Mouse (Mus musculus) limb, embryonic 12.5 days (tissue): ENCODE data around the gene Nabp1. TPM values are rescaled to one million over a fixed set of nuclear protein-coding genes. Genes with fewer than 3 reads are reported as not detected.

Experiments
- ATAC-seq: fragments of 200-750 bp; cut with Nextera tagmentation; 2 replicates; pipeline ENCODE4 v1.8.0; 2017; ENCODE audit warnings: low read depth, moderate TSS enrichment; ENCODE audit not compliant: insufficient number of reproducible peaks, insufficient read depth, low FRiP score, low TSS enrichment
- H3K27ac ChIP-seq: fragments of 300-500 bp; sonication (generic); 2 replicates; pipeline ENCODE4 v1.5.1; 2016; ENCODE audit warnings: mild to moderate bottlenecking, moderate library complexity
- H3K27me3 ChIP-seq: fragments of 300-500 bp; sonication (generic); 2 replicates; pipeline ENCODE4 v1.6.1; 2016; ENCODE audit warnings: mild to moderate bottlenecking, moderate library complexity
- H3K36me3 ChIP-seq: fragments of 300-500 bp; sonication (generic); 2 replicates; pipeline ENCODE4 v1.6.1; 2016; ENCODE audit warnings: mild to moderate bottlenecking, moderate library complexity
- H3K4me1 ChIP-seq: fragments of 300-500 bp; sonication (generic); replicated peaks from 2 replicates; pipeline ENCODE4 v1.6.1; 2016
- H3K4me2 ChIP-seq: fragments of 300-500 bp; sonication (generic); 2 replicates; pipeline ENCODE4 v1.6.1; 2016; ENCODE audit warnings: mild to moderate bottlenecking, moderate library complexity
- H3K4me3 ChIP-seq: fragments of 300-500 bp; sonication (generic); replicated peaks from 2 replicates; pipeline ENCODE4 v1.5.1; 2016; ENCODE audit warnings: mild to moderate bottlenecking
- H3K9ac ChIP-seq: fragments of 300-500 bp; sonication (generic); replicated peaks from 2 replicates; pipeline ENCODE4 v1.6.1; 2016; ENCODE audit warnings: mild to moderate bottlenecking, moderate library complexity
- H3K9me3 ChIP-seq: fragments of 300-500 bp; sonication (generic); 2 replicates; pipeline ENCODE4 v1.6.1; 2016; ENCODE audit warnings: mild to moderate bottlenecking, moderate library complexity
- WGBS: fragments of 180-500 bp; shearing (Covaris S2); methylation state at CpG from one replicate; pipeline ENCODE4 v1.1.7; 2016; 5-methylcytosine and 5-hydroxymethylcytosine counted together
- polyA plus RNA-seq: library from polyadenylated mRNA; unstranded; fragments of >200 nt; fragmentation: Nextera tagmentation; extraction: Ambion mirVana; gene quantifications from 2 replicates; pipeline ENCODE4 v1.2.1, GENCODE M21; 2016

Nabp1 gene
- 5.1 and 6.0 TPM in 2 replicates for polyA plus RNA-seq

- ATAC-seq, result peak; percentile 100
- H3K4me2 ChIP-seq, result peak within 1 kb of the TSS; percentile 96
- peak within 1 kb of the TSS; percentile 64 for H3K4me3 ChIP-seq
- peak within 1 kb of the TSS; percentile 74 for H3K9ac ChIP-seq
- under 1% methylated on average over 51 of the region's 51 CpGs for WGBS
- peak within 1 kb of the TSS; percentile 74 for H3K27ac ChIP-seq
- no peaks in the 10 kb centered on the region for H3K9me3 ChIP-seq
- peaks cover 5% of the 10 kb centered on the region; the same call in 1 of the 2 replicates for H3K27me3 ChIP-seq
- no peaks in the 10 kb centered on the region; the same call in 1 of the 2 replicates for H3K4me1 ChIP-seq
- no peaks in the 10 kb centered on the region for H3K36me3 ChIP-seq
Measured at GRCm38 (mm10) chr1:51478262-51479026, at the start of gene Nabp1. Gene Nabp1, minus strand, starts transcription at chr1:51478425.

GRCm38 (mm10) chr1:51525563-51526265 lies 47.5 kb upstream of the Nabp1 start:
- H3K4me2 ChIP-seq, result no peak overlapping the region
- H3K27me3 ChIP-seq, result no peaks in the 10 kb centered on the region
- no peak overlapping the region for H3K27ac ChIP-seq
- peaks cover 7% of the 10 kb centered on the region for H3K4me1 ChIP-seq
- no peak overlapping the region for H3K4me3 ChIP-seq
- no peaks in the 10 kb centered on the region for H3K36me3 ChIP-seq
- ATAC-seq, result no peak
- no peak overlapping the region for H3K9ac ChIP-seq
- no peaks in the 10 kb centered on the region for H3K9me3 ChIP-seq
- WGBS, result 68% methylated on average over 1 of the region's 1 CpGs

DNA sequence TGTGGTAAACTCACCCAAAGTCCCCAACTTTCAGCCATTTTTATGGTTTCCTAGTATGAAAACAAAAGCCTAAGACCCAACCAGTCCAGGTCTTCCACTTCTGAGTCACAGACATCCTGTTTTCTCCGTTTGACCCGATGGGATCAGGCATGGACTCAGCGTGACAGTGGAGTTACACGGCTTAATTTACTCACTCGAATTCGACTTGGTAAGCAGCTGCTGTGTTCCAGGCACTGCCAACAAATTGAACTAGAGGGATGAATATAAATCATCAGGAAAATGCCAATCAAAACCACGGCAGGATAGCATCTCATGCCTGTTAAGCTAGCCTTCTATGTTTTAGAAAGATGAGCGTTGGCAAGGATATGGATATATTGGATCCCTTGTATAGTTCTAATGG lies 43.4 kb upstream of the Nabp1 start:
- WGBS, result 83% methylated on average over 8 of the region's 8 CpGs
- Histone ChIP-seq H3K9ac (no peak overlapping the region), H3K4me2 (no peak overlapping the region), H3K27me3 (no peaks in the 10 kb centered on the region), H3K9me3 (no peaks in the 10 kb centered on the region), H3K4me1 (no peaks in the 10 kb centered on the region), H3K36me3 (no peaks in the 10 kb centered on the region), H3K4me3 (no peak overlapping the region), H3K27ac (no peak overlapping the region)
- no peak for ATAC-seq

- no peak overlapping the region for H3K9ac ChIP-seq
- no peaks in the 10 kb centered on the region for H3K27me3 ChIP-seq
- no peak overlapping the region for H3K27ac ChIP-seq
- no peak overlapping the region for H3K4me2 ChIP-seq
- H3K4me1 ChIP-seq, result no peaks in the 10 kb centered on the region
- H3K36me3 ChIP-seq, result no peaks in the 10 kb centered on the region
- no peak overlapping the region for H3K4me3 ChIP-seq
- no peak for ATAC-seq
- WGBS, result 89% methylated on average over 5 of the region's 5 CpGs
- H3K9me3 ChIP-seq, result no peaks in the 10 kb centered on the region
Measured at GRCm38 (mm10) chr1:51520246-51520780, 42.1 kb upstream of the Nabp1 start.

GRCm38 (mm10) chr1:51519112-51519511 lies 40.9 kb upstream of the Nabp1 start:
- Histone ChIP-seq H3K27me3 (no peaks in the 10 kb centered on the region), H3K36me3 (no peaks in the 10 kb centered on the region), H3K4me1 (no peaks in the 10 kb centered on the region), H3K4me3 (no peak overlapping the region), H3K27ac (no peak overlapping the region), H3K9ac (no peak overlapping the region), H3K9me3 (no peaks in the 10 kb centered on the region), H3K4me2 (no peak overlapping the region)
- ATAC-seq, result no peak
- WGBS, result 84% methylated on average over 3 of the region's 3 CpGs

GRCm38 (mm10) chr1:51515625-51516024 lies 37.4 kb upstream of the Nabp1 start:
- H3K27me3 ChIP-seq, result no peaks in the 10 kb centered on the region
- no peaks in the 10 kb centered on the region for H3K4me1 ChIP-seq
- WGBS, result 70% methylated on average over 2 of the region's 2 CpGs
- H3K4me2 ChIP-seq, result no peak overlapping the region
- H3K4me3 ChIP-seq, result no peak overlapping the region
- no peak overlapping the region for H3K27ac ChIP-seq
- no peak for ATAC-seq
- H3K9me3 ChIP-seq, result no peaks in the 10 kb centered on the region
- H3K36me3 ChIP-seq, result no peaks in the 10 kb centered on the region
- no peak overlapping the region for H3K9ac ChIP-seq

DNA sequence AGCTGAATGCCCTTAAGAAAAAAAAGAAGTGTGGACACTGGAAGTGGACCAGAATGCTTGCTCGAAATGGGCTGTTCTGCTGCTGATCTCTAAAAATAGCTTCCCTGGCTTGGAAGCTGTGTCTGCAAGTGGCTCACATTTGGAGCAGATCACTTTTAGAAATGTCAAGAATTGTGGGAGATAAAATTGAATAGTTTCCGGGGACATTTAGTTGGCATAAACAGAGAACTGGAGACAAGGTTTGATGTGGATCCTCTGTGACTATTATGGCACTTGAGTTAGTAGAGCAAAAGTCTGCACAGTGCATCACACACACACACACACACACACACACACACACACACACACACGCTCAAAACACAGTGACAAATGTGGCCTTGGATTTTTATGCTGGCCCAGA lies 36.8 kb upstream of the Nabp1 start:
- H3K36me3 ChIP-seq, result no peaks in the 10 kb centered on the region
- H3K4me2 ChIP-seq, result no peak overlapping the region
- ATAC-seq, result no peak
- no peak overlapping the region for H3K27ac ChIP-seq
- WGBS, result 89% methylated on average over 3 of the region's 3 CpGs
- no peak overlapping the region for H3K4me3 ChIP-seq
- no peaks in the 10 kb centered on the region for H3K4me1 ChIP-seq
- no peaks in the 10 kb centered on the region for H3K27me3 ChIP-seq
- no peaks in the 10 kb centered on the region for H3K9me3 ChIP-seq
- H3K9ac ChIP-seq, result no peak overlapping the region

DNA sequence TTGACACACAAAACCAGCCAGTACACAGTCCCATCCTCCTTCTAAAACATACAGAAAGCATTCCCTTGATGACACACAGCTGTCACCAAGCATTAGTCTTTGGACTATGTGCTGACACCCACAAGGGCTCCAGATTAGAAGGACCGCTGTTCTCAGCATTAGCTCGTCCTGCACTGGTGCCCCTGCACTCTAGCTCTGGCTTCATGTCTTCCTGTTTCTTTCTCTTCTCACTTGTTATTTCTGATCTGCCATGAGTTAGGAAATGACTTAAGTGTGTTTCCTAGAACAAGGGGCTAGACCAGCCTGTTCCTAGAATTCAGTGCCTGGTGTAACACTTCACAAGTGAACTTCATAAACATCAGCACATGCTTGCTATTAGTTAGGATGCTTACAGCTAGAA lies 36.2 kb upstream of the Nabp1 start:
- no peak for ATAC-seq
- 79% methylated on average over 2 of the region's 2 CpGs for WGBS
- Histone ChIP-seq H3K27ac (no peak overlapping the region), H3K4me1 (no peaks in the 10 kb centered on the region), H3K4me3 (no peak overlapping the region), H3K36me3 (no peaks in the 10 kb centered on the region), H3K4me2 (no peak overlapping the region), H3K9me3 (no peaks in the 10 kb centered on the region), H3K27me3 (no peaks in the 10 kb centered on the region), H3K9ac (no peak overlapping the region)

GRCm38 (mm10) chr1:51513059-51513713 lies 35.0 kb upstream of the Nabp1 start:
- Histone ChIP-seq H3K9me3 (no peaks in the 10 kb centered on the region), H3K27ac (no peak overlapping the region), H3K36me3 (no peaks in the 10 kb centered on the region), H3K9ac (no peak overlapping the region), H3K4me1 (0 out of 2 replicates have a peak, but pooled peaks cover 3% of the 10 kb centered on the region), H3K4me3 (no peak overlapping the region), H3K27me3 (no peaks in the 10 kb centered on the region), H3K4me2 (no peak overlapping the region)
- WGBS, result 65% methylated on average over 7 of the region's 7 CpGs
- ATAC-seq, result no peak

GRCm38 (mm10) chr1:51512326-51512725 lies 34.1 kb upstream of the Nabp1 start:
- Histone ChIP-seq H3K36me3 (no peaks in the 10 kb centered on the region), H3K9ac (no peak overlapping the region), H3K4me1 (0 out of 2 replicates have a peak, but pooled peaks cover 3% of the 10 kb centered on the region), H3K4me3 (no peak overlapping the region), H3K4me2 (no peak overlapping the region), H3K9me3 (no peaks in the 10 kb centered on the region), H3K27ac (no peak overlapping the region), H3K27me3 (no peaks in the 10 kb centered on the region)
- 87% methylated on average over 2 of the region's 2 CpGs for WGBS
- no peak for ATAC-seq

DNA sequence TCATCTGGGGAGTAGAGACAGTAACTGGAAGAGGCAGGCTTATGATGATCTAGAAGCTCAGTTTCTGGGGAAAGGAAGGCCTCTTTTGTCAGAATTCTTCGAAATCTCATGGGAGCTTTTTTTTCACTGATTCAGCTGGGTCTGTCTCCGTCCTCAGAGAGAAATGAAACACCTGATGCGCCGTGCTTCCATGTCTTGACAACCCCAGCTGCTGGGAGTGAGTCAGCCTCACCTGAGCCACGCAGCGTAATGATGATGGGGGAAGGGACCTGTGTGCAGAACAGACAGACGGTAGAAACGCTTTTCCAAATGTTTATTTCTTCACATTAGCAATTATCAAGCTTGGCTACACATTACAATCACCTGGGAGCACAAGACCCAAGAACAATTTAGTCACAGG lies 31.6 kb upstream of the Nabp1 start:
- ATAC-seq, result no peak
- H3K4me3 ChIP-seq, result no peak overlapping the region
- WGBS, result 68% methylated on average over 8 of the region's 8 CpGs

More for the DNA sequence above, 31.6 kb upstream of the Nabp1 start:
- H3K4me1 ChIP-seq, result 0 out of 2 replicates have a peak, but pooled peaks cover 3% of the 10 kb centered on the region
- no peaks in the 10 kb centered on the region for H3K36me3 ChIP-seq
- H3K27ac ChIP-seq, result no peak overlapping the region
- no peaks in the 10 kb centered on the region for H3K9me3 ChIP-seq
- no peak overlapping the region for H3K4me2 ChIP-seq
- H3K27me3 ChIP-seq, result no peaks in the 10 kb centered on the region
- no peak overlapping the region for H3K9ac ChIP-seq
